Mouse (Mus musculus) lung, postnatal 0 days (tissue): ENCODE data around the gene Avpi1. TPM values are rescaled to one million over a fixed set of nuclear protein-coding genes. Genes with fewer than 3 reads are reported as not detected.

Experiments used
- ATAC-seq: fragments of 200-750 bp; cut with Nextera tagmentation; 2 replicates; pipeline ENCODE4 v1.8.0; 2017; ENCODE audit warnings: moderate library complexity
- DNase-seq: peaks from one replicate; pipeline ENCODE4 v3.0.0-alpha.2; 2016; ENCODE audit warnings: low spot score
- H3K27ac ChIP-seq: fragments of 300-500 bp; sonication (generic); 2 replicates; pipeline ENCODE4 v1.5.1; 2014; ENCODE audit warnings: antibody characterized with exemption, mild to moderate bottlenecking, low read length, mixed read lengths
- H3K27me3 ChIP-seq: fragments of 300-500 bp; sonication (generic); replicated peaks from 2 replicates; pipeline ENCODE4 v1.6.1; 2014; ENCODE audit warnings: low read length, mixed read lengths; ENCODE audit not compliant: insufficient read depth
- H3K36me3 ChIP-seq: fragments of 300-500 bp; sonication (generic); 2 replicates; pipeline ENCODE4 v1.6.1; 2014; ENCODE audit warnings: low read length, mixed read lengths; ENCODE audit not compliant: insufficient read depth
- H3K4me1 ChIP-seq: fragments of 300-500 bp; sonication (generic); 2 replicates; pipeline ENCODE4 v1.6.1; 2014; ENCODE audit warnings: antibody characterized with exemption, low read depth, low read length, mixed read lengths; ENCODE audit not compliant: insufficient read depth
- H3K4me2 ChIP-seq: fragments of 300-500 bp; sonication (generic); replicated peaks from 2 replicates; pipeline ENCODE4 v1.6.1; 2014; ENCODE audit warnings: low read depth, mild to moderate bottlenecking, low read length, moderate library complexity, mixed read lengths
- H3K4me3 ChIP-seq: fragments of 300-500 bp; sonication (generic); 2 replicates; pipeline ENCODE4 v1.5.1; 2014; ENCODE audit warnings: low read depth, low read length
- H3K9ac ChIP-seq: fragments of 300-500 bp; sonication (generic); replicated peaks from 2 replicates; pipeline ENCODE4 v1.6.1; 2014; ENCODE audit warnings: low read depth, mild to moderate bottlenecking
- H3K9me3 ChIP-seq: fragments of 300-500 bp; sonication (generic); 2 replicates; pipeline ENCODE4 v1.6.1; 2016; ENCODE audit warnings: low read length, mixed read lengths
- CTCF ChIP-seq: IDR thresholded peaks from 2 replicates; pipeline ENCODE4 v1.5.1; 2016; ENCODE audit warnings: antibody characterized with exemption, mild to moderate bottlenecking
- EP300 ChIP-seq: IDR thresholded peaks from 2 replicates; pipeline ENCODE4 v1.6.1; 2016; ENCODE audit warnings: antibody characterized with exemption, mild to moderate bottlenecking, control low read depth
- WGBS: fragments of 180-500 bp; shearing (Covaris S2); extraction: QIAGEN DNeasy Blood & Tissue Kit; methylation state at CpG from one replicate; pipeline ENCODE4 v1.1.7; 2014; 5-methylcytosine and 5-hydroxymethylcytosine counted together
- polyA plus RNA-seq: library from polyadenylated mRNA; unstranded; fragments of >200 nt; fragmentation: Nextera tagmentation; extraction: Ambion mirVana; gene quantifications from 2 replicates; pipeline ENCODE4 v1.2.1, GENCODE M21; 2015

The Avpi1 gene
- polyA plus RNA-seq, 1 experiment from 2014 or later: 135 TPM

DNA sequence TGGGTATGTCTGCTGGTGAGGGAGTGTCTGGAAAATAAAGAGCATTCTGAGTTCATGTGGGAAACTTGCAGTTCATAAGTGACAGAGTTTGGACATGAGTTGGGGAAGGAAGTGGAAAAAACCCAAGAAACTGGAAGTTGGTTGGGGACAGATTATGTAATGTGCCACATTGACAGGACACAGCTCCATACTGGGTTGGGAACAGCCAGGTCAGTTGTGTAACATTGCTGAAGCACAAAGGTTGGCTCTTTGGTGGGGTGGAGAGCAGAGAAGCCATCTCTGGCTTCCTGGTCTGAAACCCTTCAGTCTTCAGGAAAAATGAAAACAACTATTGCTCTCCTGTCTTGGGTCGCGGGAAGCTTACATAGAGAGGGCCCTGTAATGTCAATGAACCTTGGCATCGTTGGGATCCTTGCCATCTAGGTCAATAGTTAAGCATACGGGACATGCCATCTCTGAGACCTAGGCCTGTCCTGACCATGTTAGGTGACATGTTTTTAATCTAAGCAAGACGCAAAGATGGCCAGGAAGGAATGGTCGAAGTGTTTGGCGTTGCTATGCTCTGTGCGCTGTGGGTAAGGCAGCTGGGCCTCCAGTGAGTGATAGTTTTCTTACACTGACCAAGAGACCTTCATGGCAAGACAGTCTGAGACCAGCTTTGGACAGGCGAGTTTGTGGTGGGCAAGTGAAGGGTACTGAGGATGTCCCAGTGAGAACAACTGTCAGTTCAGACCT is 17.6 kb upstream of the Avpi1 start:
- peak; percentile 66 for TF ChIP-seq EP300
- no peak for TF ChIP-seq CTCF
- H3K9ac ChIP-seq: no peak overlapping the region
- ATAC-seq: no peak
- WGBS: 85% methylated on average over 9 of the region's 9 CpGs
- peak overlapping the region; percentile 97 for H3K27ac ChIP-seq
- no peaks in the 10 kb centered on the region for H3K27me3 ChIP-seq
- peak overlapping the region; percentile 90 for H3K4me2 ChIP-seq
- peaks cover 41% of the 10 kb centered on the region for H3K4me1 ChIP-seq
- no peaks in the 10 kb centered on the region for H3K9me3 ChIP-seq
- no peaks in the 10 kb centered on the region for H3K36me3 ChIP-seq
- peak; percentile 79 for DNase-seq
- H3K4me3 ChIP-seq: no peak overlapping the region

DNA sequence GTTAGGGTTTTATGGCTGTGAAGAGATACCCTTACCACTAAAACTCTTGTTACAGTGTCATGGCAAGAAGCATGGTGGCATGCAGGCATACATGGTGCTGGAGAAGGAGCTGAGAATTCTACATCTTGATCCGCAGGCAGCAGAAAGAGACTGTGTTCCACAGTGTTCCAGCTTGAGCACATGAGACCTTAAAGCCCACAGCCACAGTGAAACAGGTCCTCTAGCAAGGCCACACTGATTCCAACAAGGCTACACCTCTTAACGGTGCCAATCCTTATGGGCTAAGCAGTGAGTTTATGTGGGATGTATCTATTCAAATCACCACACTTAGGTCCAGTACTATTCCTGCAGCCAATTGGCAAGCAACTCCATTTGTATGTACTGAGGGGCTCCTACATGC is 16.9 kb upstream of the Avpi1 start:
- no peak overlapping the region for H3K4me2 ChIP-seq
- H3K9ac ChIP-seq: no peak overlapping the region
- no peaks in the 10 kb centered on the region for H3K36me3 ChIP-seq
- peak overlapping the region; percentile 97 for H3K27ac ChIP-seq
- DNase-seq (no peak), ATAC-seq (no peak)
- TF ChIP-seq EP300 (no peak), CTCF (no peak)
- H3K4me1 ChIP-seq: peaks cover 41% of the 10 kb centered on the region
- 89% methylated on average over 2 of the region's 2 CpGs for WGBS
- no peaks in the 10 kb centered on the region for H3K9me3 ChIP-seq
- H3K4me3 ChIP-seq: no peak overlapping the region
- H3K27me3 ChIP-seq: no peaks in the 10 kb centered on the region

GRCm38 (mm10) chr19:42145210-42145609 is 16.4 kb upstream of the Avpi1 start:
- TF ChIP-seq EP300 (peak; percentile 43), CTCF (no peak)
- Histone ChIP-seq H3K9ac (no peak overlapping the region), H3K27me3 (no peaks in the 10 kb centered on the region), H3K4me2 (no peak overlapping the region), H3K36me3 (no peaks in the 10 kb centered on the region), H3K27ac (peak overlapping the region; percentile 97), H3K4me3 (no peak overlapping the region), H3K4me1 (peaks cover 37% of the 10 kb centered on the region), H3K9me3 (no peaks in the 10 kb centered on the region)
- ATAC-seq (peak; percentile 57), DNase-seq (peak; percentile 89)
- WGBS: 34% methylated on average over 4 of the region's 4 CpGs

DNA sequence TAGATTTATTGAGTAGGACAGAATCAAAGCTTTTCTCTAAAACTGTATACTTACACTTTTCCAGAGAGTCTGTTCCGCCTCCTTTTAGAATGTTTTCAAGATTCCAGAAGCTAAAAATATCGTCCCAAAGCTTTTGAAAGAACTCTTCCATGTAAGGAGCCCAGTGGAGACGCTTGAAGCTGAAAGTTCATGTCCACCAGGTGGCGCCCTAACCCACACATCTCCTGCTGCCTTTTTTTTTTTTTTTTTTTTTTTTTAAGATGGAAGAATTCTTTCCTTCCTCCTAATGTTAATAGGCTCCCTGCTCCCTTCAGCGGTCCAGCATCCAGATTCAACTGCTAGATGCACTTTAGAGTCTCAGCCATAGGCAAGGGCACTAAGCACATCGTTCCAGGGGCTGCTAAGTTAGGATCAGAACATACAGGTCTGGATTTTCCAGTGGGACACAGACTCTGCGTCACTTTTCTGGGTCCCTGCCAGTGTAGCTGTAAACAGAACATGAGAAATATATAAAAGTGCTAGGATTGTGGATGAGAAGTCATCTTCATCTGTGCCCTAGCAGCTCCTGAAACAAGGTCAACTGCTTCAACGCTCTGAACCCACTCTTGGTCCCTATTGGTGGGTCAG is 15.8 kb upstream of the Avpi1 start:
- no peak for ATAC-seq
- TF ChIP-seq CTCF (peak; percentile 77), EP300 (peak; percentile 4; the same call in 1 of the 2 replicates)

DNA sequence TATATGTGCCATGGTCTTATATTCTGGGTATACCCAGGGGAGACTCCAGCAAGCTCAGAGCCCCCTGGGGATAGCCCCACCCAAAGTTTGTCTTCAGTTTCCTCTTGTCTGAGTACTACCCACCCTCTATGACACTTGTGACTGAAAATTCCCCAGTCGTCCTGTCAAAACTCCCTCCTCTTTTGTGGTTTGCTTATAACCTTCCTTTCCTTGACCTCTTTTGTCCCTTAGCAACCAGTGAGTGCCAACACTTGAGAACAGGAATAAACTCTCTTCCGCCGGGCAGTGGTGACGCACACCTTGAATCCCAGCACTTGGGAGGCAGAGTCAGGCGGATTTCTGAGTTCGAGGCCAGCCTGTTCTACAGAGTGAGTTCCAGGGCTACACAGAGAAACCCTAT is 15.2 kb upstream of the Avpi1 start:
- WGBS: 30% methylated on average over 6 of the region's 6 CpGs
- no peaks in the 10 kb centered on the region for H3K9me3 ChIP-seq
- ATAC-seq: peak; percentile 10; the same call in 1 of the 2 replicates
- H3K4me3 ChIP-seq: no peak overlapping the region
- peak; percentile 90 for DNase-seq
- H3K4me1 ChIP-seq: peaks cover 25% of the 10 kb centered on the region
- H3K9ac ChIP-seq: no peak overlapping the region
- no peaks in the 10 kb centered on the region for H3K36me3 ChIP-seq
- H3K27me3 ChIP-seq: no peaks in the 10 kb centered on the region
- TF ChIP-seq EP300 (no peak), CTCF (no peak)
- H3K27ac ChIP-seq: peak overlapping the region; percentile 83; the same call in 1 of the 2 replicates
- no peak overlapping the region for H3K4me2 ChIP-seq

More for the DNA sequence above, 15.8 kb upstream of the Avpi1 start:
- H3K9me3 ChIP-seq: no peaks in the 10 kb centered on the region
- peaks cover 31% of the 10 kb centered on the region for H3K4me1 ChIP-seq
- H3K9ac ChIP-seq: no peak overlapping the region
- no peak overlapping the region for H3K4me3 ChIP-seq
- peak; percentile 93 for DNase-seq
- 11% methylated on average over 8 of the region's 8 CpGs for WGBS
- H3K36me3 ChIP-seq: no peaks in the 10 kb centered on the region
- peak overlapping the region; percentile 83 for H3K27ac ChIP-seq
- H3K4me2 ChIP-seq: no peak overlapping the region
- H3K27me3 ChIP-seq: no peaks in the 10 kb centered on the region

- ATAC-seq (no peak), DNase-seq (no peak)
- H3K27me3 ChIP-seq: no peaks in the 10 kb centered on the region
- TF ChIP-seq CTCF: no peak
- no peak for TF ChIP-seq EP300
- H3K4me1 ChIP-seq: peaks cover 22% of the 10 kb centered on the region
- H3K36me3 ChIP-seq: no peaks in the 10 kb centered on the region
- H3K9me3 ChIP-seq: no peaks in the 10 kb centered on the region
- no peak overlapping the region for H3K27ac ChIP-seq
- 71% methylated on average over 2 of the region's 2 CpGs for WGBS
- no peak overlapping the region for H3K4me2 ChIP-seq
- H3K9ac ChIP-seq: no peak overlapping the region
- no peak overlapping the region for H3K4me3 ChIP-seq
Measured at GRCm38 (mm10) chr19:42142757-42143156, 13.9 kb upstream of the Avpi1 start.
